Mouse (Mus musculus) midbrain, embryonic 11.5 days (tissue): ENCODE data around the gene Nxnl2. TPM values are rescaled to one million over a fixed set of nuclear protein-coding genes. Genes with fewer than 3 reads are reported as not detected.
A peak's percentile ranks its signal among the peaks of the same experiment; 100 is the strongest.
"Not testable (repeated sequence)": the region's sequence is repeated elsewhere in the genome, so short reads cannot be mapped to it uniquely, and the experiment has no call there.

Experiments used
- ATAC-seq: fragments of 200-750 bp; cut with Nextera tagmentation; 2 replicates; pipeline ENCODE4 v1.8.0; 2017; ENCODE audit warnings: moderate TSS enrichment, moderate library complexity; ENCODE audit not compliant: low FRiP score
- DNase-seq: peaks from one replicate; pipeline ENCODE4 v3.0.0; 2015; ENCODE audit warnings: low spot score; ENCODE audit errors: missing footprints
- H3K27ac ChIP-seq: fragments of 300-500 bp; sonication (generic); 2 replicates; pipeline ENCODE4 v1.5.1; 2014; ENCODE audit warnings: low read depth, low read length
- H3K27me3 ChIP-seq: fragments of 300-500 bp; sonication (generic); 2 replicates; pipeline ENCODE4 v1.6.1; 2014; ENCODE audit warnings: mild to moderate bottlenecking, low read length, moderate library complexity, mixed read lengths; ENCODE audit not compliant: control insufficient read depth, insufficient read depth
- H3K36me3 ChIP-seq: fragments of 300-500 bp; sonication (generic); 2 replicates; pipeline ENCODE4 v1.6.1; 2014; ENCODE audit warnings: mild to moderate bottlenecking, low read length, moderate library complexity, mixed read lengths; ENCODE audit not compliant: control insufficient read depth, insufficient read depth
- H3K4me1 ChIP-seq: fragments of 300-500 bp; sonication (generic); 2 replicates; pipeline ENCODE4 v1.6.1; 2014; ENCODE audit warnings: low read length; ENCODE audit not compliant: control insufficient read depth, insufficient read depth
- H3K4me2 ChIP-seq: fragments of 300-500 bp; sonication (generic); 2 replicates; pipeline ENCODE4 v1.6.1; 2014; ENCODE audit warnings: mild to moderate bottlenecking, moderate library complexity
- H3K4me3 ChIP-seq: fragments of 300-500 bp; sonication (generic); 2 replicates; pipeline ENCODE4 v1.5.1; 2014; ENCODE audit warnings: low read depth, low read length
- H3K9ac ChIP-seq: fragments of 300-500 bp; sonication (generic); 2 replicates; pipeline ENCODE4 v1.6.1; 2014; ENCODE audit warnings: low read length
- H3K9me3 ChIP-seq: fragments of 300-500 bp; sonication (generic); 2 replicates; pipeline ENCODE4 v1.6.1; 2016; ENCODE audit warnings: low read length; ENCODE audit not compliant: control insufficient read depth
- WGBS: fragments of 180-500 bp; shearing (Covaris S2); extraction: QIAGEN DNeasy Blood & Tissue Kit; methylation state at CpG from one replicate; pipeline ENCODE4 v1.1.7; 2014; 5-methylcytosine and 5-hydroxymethylcytosine counted together
- polyA plus RNA-seq: library from polyadenylated mRNA; unstranded; fragments of >200 nt; fragmentation: Nextera tagmentation; extraction: Ambion mirVana; gene quantifications from 2 replicates; pipeline ENCODE4 v1.2.1, GENCODE M21; 2014

The Nxnl2 gene
- polyA plus RNA-seq, 1 experiment from 2014 or later = 0.29 TPM

GRCm38 (mm10) chr13:51191416-51192140 is 20.8 kb downstream of the Nxnl2 start:
- Histone ChIP-seq H3K4me1 (no peaks in the 10 kb centered on the region), H3K4me3 (no peak overlapping the region), H3K9me3 (no peaks in the 10 kb centered on the region; the same call in 1 of the 2 replicates), H3K9ac (no peak overlapping the region), H3K4me2 (no peak overlapping the region), H3K27ac (no peak overlapping the region), H3K27me3 (no peaks in the 10 kb centered on the region), H3K36me3 (no peaks in the 10 kb centered on the region)
- no peak for ATAC-seq
- 93% methylated on average over 6 of the region's 6 CpGs for WGBS
- peak; percentile 78 for DNase-seq

- WGBS = 91% methylated on average over 15 of the region's 15 CpGs
These were observed 23.1 kb downstream of the Nxnl2 start for GRCm38 (mm10) chr13:51193893-51194292.

GRCm38 (mm10) chr13:51197699-51198098 is 26.9 kb downstream of the Nxnl2 start:
- no peak for ATAC-seq
- Histone ChIP-seq H3K9ac (no peak overlapping the region), H3K36me3 (no peaks in the 10 kb centered on the region), H3K9me3 (no peaks in the 10 kb centered on the region), H3K4me2 (no peak overlapping the region), H3K4me3 (no peak overlapping the region), H3K27me3 (no peaks in the 10 kb centered on the region), H3K27ac (no peak overlapping the region), H3K4me1 (no peaks in the 10 kb centered on the region)
- WGBS = 89% methylated on average over 3 of the region's 3 CpGs
- DNase-seq = peak; percentile 45

More at GRCm38 (mm10) chr13:51193893-51194292, 23.1 kb downstream of the Nxnl2 start:
- Histone ChIP-seq H3K27me3 (no peaks in the 10 kb centered on the region), H3K4me1 (no peaks in the 10 kb centered on the region), H3K9ac (no peak overlapping the region), H3K27ac (no peak overlapping the region), H3K9me3 (no peaks in the 10 kb centered on the region), H3K4me2 (no peak overlapping the region), H3K36me3 (no peaks in the 10 kb centered on the region), H3K4me3 (no peak overlapping the region)
- DNase-seq (no peak), ATAC-seq (no peak)

GRCm38 (mm10) chr13:51198186-51198585 is 27.4 kb downstream of the Nxnl2 start:
- ATAC-seq (no peak), DNase-seq (peak; percentile 19)
- Histone ChIP-seq H3K27ac (no peak overlapping the region), H3K4me2 (no peak overlapping the region), H3K9me3 (no peaks in the 10 kb centered on the region), H3K4me3 (no peak overlapping the region), H3K9ac (no peak overlapping the region), H3K27me3 (no peaks in the 10 kb centered on the region), H3K4me1 (no peaks in the 10 kb centered on the region), H3K36me3 (no peaks in the 10 kb centered on the region)
- 84% methylated on average over 5 of the region's 5 CpGs for WGBS

- H3K9me3 ChIP-seq, H3K27me3 ChIP-seq, H3K36me3 ChIP-seq, H3K9ac ChIP-seq, H3K4me1 ChIP-seq, H3K27ac ChIP-seq: not testable (repeated sequence)
- Histone ChIP-seq H3K4me2 (peak overlapping the region; percentile 41), H3K4me3 (0 out of 2 replicates have a peak overlapping the region, but pooled peaks have one; percentile 16)
- ATAC-seq = peak; percentile 75
- DNase-seq = peak; percentile 81
- WGBS = 61% methylated on average over 21 of the region's 36 CpGs
These were observed 31.4 kb downstream of the Nxnl2 start for GRCm38 (mm10) chr13:51201985-51202843.

GRCm38 (mm10) chr13:51202844-51203173 is 32.0 kb downstream of the Nxnl2 start:
- DNase-seq = peak; percentile 88
- H3K36me3 ChIP-seq, H3K4me1 ChIP-seq, H3K27me3 ChIP-seq, H3K27ac ChIP-seq, H3K9me3 ChIP-seq: not testable (repeated sequence)
- Histone ChIP-seq H3K4me3 (peak overlapping the region; percentile 16; the same call in 1 of the 2 replicates), H3K4me2 (peak overlapping the region; percentile 41), H3K9ac (peak overlapping the region; percentile 33)
- peak; percentile 62; the same call in 1 of the 2 replicates for ATAC-seq
- 2% methylated on average over 28 of the region's 28 CpGs for WGBS

GRCm38 (mm10) chr13:51203467-51203866 is 32.6 kb downstream of the Nxnl2 start:
- H3K4me1 ChIP-seq = no peaks in the 10 kb centered on the region
- no peaks in the 10 kb centered on the region for H3K9me3 ChIP-seq
- DNase-seq = peak; percentile 65
- H3K4me3 ChIP-seq = no peak overlapping the region
- H3K4me2 ChIP-seq = no peak overlapping the region
- H3K9ac ChIP-seq = no peak overlapping the region
- H3K27ac ChIP-seq = no peak overlapping the region
- H3K36me3 ChIP-seq = no peaks in the 10 kb centered on the region
- WGBS = 87% methylated on average over 8 of the region's 8 CpGs
- ATAC-seq = no peak
- H3K27me3 ChIP-seq = no peaks in the 10 kb centered on the region

- H3K4me3 ChIP-seq, H3K9me3 ChIP-seq, H3K4me1 ChIP-seq, H3K4me2 ChIP-seq, H3K27ac ChIP-seq, H3K36me3 ChIP-seq, ATAC-seq, H3K9ac ChIP-seq, H3K27me3 ChIP-seq: not testable (repeated sequence)
- 89% methylated on average over 11 of the region's 11 CpGs for WGBS
- peak; percentile 68 for DNase-seq
These were observed 33.3 kb downstream of the Nxnl2 start for GRCm38 (mm10) chr13:51204081-51204480.

- Histone ChIP-seq H3K4me2 (no peak overlapping the region), H3K9ac (no peak overlapping the region), H3K36me3 (no peaks in the 10 kb centered on the region), H3K9me3 (no peaks in the 10 kb centered on the region), H3K4me3 (no peak overlapping the region), H3K27me3 (no peaks in the 10 kb centered on the region), H3K4me1 (no peaks in the 10 kb centered on the region), H3K27ac (no peak overlapping the region)
- whole genome bisulfite sequencing = 79% methylated on average over 12 of the region's 12 CpGs
- ATAC-seq (peak; percentile 38; the same call in 1 of the 2 replicates), DNase-seq (no peak)
These were observed 37.1 kb downstream of the Nxnl2 start for GRCm38 (mm10) chr13:51207965-51208364.
